Mouse (Mus musculus) kidney, embryonic 14.5 days (tissue): ENCODE measurements at regions not wholly inside any gene's neighbourhood (a gene's known extent, or its start where the extent isn't known, plus 50 kb on each side); places are given as distances from the start of the nearest gene placed in this dataset.

Source experiments
- ATAC-seq: fragments of 200-750 bp; cut with Nextera tagmentation; 2 replicates; pipeline ENCODE4 v1.8.0; 2017; ENCODE audit warnings: moderate number of reproducible peaks, mild to moderate bottlenecking, moderate TSS enrichment, moderate library complexity; ENCODE audit not compliant: low FRiP score, low TSS enrichment
- H3K27ac ChIP-seq: fragments of 300-500 bp; sonication (generic); 2 replicates; pipeline ENCODE4 v1.5.1; 2014; ENCODE audit warnings: low read depth, mild to moderate bottlenecking, low read length, moderate library complexity, mixed read lengths
- H3K27me3 ChIP-seq: fragments of 300-500 bp; sonication (generic); 2 replicates; pipeline ENCODE4 v1.6.1; 2014; ENCODE audit warnings: mild to moderate bottlenecking, low read length; ENCODE audit not compliant: control insufficient read depth, insufficient read depth
- H3K36me3 ChIP-seq: fragments of 300-500 bp; sonication (generic); 2 replicates; pipeline ENCODE4 v1.6.1; 2014; ENCODE audit warnings: low read length, mixed read lengths; ENCODE audit not compliant: control insufficient read depth, insufficient read depth
- H3K4me1 ChIP-seq: fragments of 300-500 bp; sonication (generic); 2 replicates; pipeline ENCODE4 v1.6.1; 2014; ENCODE audit warnings: low read length, mixed read lengths; ENCODE audit not compliant: control insufficient read depth, insufficient read depth
- H3K4me2 ChIP-seq: fragments of 300-500 bp; sonication (generic); replicated peaks from 2 replicates; pipeline ENCODE4 v1.6.1; 2014; ENCODE audit warnings: low read depth, mild to moderate bottlenecking, low read length
- H3K4me3 ChIP-seq: fragments of 300-500 bp; sonication (generic); 2 replicates; pipeline ENCODE4 v1.5.1; 2014; ENCODE audit warnings: mild to moderate bottlenecking, low read length
- H3K9ac ChIP-seq: fragments of 300-500 bp; sonication (generic); 2 replicates; pipeline ENCODE4 v1.6.1; 2014; ENCODE audit warnings: low read depth, mild to moderate bottlenecking, low read length, moderate library complexity
- H3K9me3 ChIP-seq: fragments of 300-500 bp; sonication (generic); 2 replicates; pipeline ENCODE4 v1.6.1; 2016; ENCODE audit warnings: low read length; ENCODE audit not compliant: control insufficient read depth
- WGBS: fragments of 180-500 bp; shearing (Covaris S2); extraction: QIAGEN DNeasy Blood & Tissue Kit; methylation state at CpG from one replicate; pipeline ENCODE4 v1.1.7; 2014; 5-methylcytosine and 5-hydroxymethylcytosine counted together

DNA sequence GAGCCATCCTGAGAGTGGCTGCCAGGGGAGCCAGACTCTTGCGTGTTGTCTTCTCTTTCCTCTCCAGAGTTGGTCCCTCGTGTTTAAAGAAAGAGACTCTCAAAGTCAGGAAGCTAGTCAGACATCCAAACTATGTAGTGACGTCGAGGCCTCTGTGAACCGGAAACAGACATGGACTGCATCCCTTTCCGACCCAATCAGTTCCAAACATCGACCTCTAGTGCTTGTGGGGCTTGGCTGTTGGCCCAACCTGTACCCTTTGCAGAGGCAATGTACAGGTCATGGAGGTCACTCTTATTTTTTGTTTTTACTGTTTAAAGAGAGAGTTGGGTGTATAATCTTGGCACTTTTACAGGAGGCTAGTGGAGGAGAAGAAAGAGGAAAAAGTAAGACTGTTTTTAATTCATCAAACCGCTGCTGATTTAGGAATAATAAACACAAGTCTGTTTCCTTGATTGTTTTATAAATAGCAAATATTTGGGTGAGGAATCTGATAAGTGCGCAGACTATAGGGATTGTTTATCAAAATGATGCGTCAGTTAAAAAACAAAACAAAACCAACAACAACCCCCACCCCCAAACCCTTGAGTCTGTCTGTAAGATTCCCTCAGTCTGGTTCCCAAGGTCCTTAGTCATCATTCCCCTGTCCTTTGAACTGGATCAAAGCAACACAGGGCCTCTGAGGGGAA, 205.2 kb upstream of the Prep start:
- no peaks in the 10 kb centered on the region for H3K36me3 ChIP-seq
- ATAC-seq, result peak; percentile 50; the same call in 1 of the 2 replicates
- H3K4me2 ChIP-seq, result no peak overlapping the region
- H3K9me3 ChIP-seq, result no peaks in the 10 kb centered on the region
- WGBS, result 54% methylated on average over 10 of the region's 10 CpGs
- no peak overlapping the region for H3K4me3 ChIP-seq
- H3K27ac ChIP-seq, result no peak overlapping the region; the same call in 1 of the 2 replicates
- no peak overlapping the region for H3K9ac ChIP-seq
- H3K27me3 ChIP-seq, result no peaks in the 10 kb centered on the region
- H3K4me1 ChIP-seq, result peaks cover 5% of the 10 kb centered on the region; the same call in 1 of the 2 replicates

DNA sequence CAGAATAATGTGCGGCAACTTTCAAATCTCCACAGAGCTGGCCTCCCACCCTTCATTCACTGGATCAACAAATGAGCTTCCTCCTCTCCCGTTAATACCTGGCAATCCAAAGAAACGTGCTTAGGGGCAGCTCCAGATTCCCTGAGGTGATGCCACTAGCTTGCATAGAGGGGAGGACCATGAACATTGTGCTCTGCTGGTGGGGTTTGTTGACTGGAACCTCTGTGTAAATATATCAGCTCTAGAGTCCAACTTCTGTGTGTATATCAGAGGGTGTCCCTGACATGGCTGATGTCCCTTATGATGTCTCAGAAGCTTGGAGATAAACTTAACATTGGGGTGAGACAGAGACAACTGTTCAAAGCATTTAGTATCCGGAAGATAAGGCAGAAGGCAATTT, 209.6 kb upstream of the Prep start:
- H3K9me3 ChIP-seq, result no peaks in the 10 kb centered on the region
- 86% methylated on average over 4 of the region's 4 CpGs for WGBS
- no peak for ATAC-seq
- H3K4me1 ChIP-seq, result peaks cover 5% of the 10 kb centered on the region; the same call in 1 of the 2 replicates
- no peak overlapping the region for H3K4me3 ChIP-seq
- H3K27me3 ChIP-seq, result no peaks in the 10 kb centered on the region
- H3K9ac ChIP-seq, result no peak overlapping the region
- no peak overlapping the region for H3K27ac ChIP-seq
- H3K4me2 ChIP-seq, result no peak overlapping the region
- H3K36me3 ChIP-seq, result no peaks in the 10 kb centered on the region

DNA sequence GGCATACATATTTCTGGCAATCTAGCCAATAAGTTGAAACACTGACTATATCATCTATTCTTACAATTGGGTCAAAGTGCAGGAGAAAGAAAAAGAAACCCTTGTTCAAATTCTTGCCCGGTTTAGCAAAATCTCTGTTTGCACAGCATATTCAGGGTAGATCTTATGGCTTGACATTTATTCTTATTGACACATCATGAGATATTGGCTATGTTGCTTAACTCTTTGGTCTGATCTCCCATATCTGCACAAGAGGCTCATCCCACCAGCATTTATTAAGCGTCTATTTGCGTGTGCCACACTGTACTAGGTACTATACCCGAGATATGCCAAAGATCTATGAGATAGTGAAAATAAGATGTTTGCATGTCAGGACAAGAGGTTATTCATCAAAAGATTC, 212.9 kb upstream of the Prep start:
- H3K27ac ChIP-seq, result no peak overlapping the region
- no peak overlapping the region for H3K4me2 ChIP-seq
- H3K27me3 ChIP-seq, result no peaks in the 10 kb centered on the region
- no peaks in the 10 kb centered on the region for H3K4me1 ChIP-seq
- ATAC-seq, result no peak
- no peak overlapping the region for H3K4me3 ChIP-seq
- no peak overlapping the region for H3K9ac ChIP-seq
- H3K36me3 ChIP-seq, result no peaks in the 10 kb centered on the region
- 93% methylated on average over 4 of the region's 4 CpGs for WGBS
- no peaks in the 10 kb centered on the region for H3K9me3 ChIP-seq

DNA sequence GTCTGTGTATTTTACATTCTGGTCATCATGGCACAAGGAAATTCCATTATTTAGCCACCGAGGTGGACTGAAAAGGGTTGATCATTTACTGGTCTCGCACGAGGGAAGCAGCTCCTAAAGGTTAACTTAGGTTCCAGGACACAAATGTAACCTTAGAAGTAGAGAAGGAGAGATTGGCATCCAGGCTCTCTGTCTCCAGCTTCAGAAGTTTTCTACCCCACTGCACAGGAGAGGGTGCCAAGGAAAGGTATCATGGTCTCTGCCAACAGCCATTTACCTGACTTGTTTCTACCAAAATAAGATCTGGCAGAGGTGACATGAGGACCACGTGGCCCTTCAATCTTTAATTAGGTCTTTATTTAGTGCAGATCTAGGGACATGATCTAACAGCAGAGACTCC, 218.0 kb upstream of the Prep start:
- 66% methylated on average over 4 of the region's 4 CpGs for WGBS
- Histone ChIP-seq H3K27me3 (no peaks in the 10 kb centered on the region), H3K27ac (no peak overlapping the region), H3K9ac (no peak overlapping the region), H3K4me3 (no peak overlapping the region), H3K4me2 (no peak overlapping the region), H3K9me3 (no peaks in the 10 kb centered on the region), H3K4me1 (no peaks in the 10 kb centered on the region), H3K36me3 (no peaks in the 10 kb centered on the region)
- no peak for ATAC-seq

DNA sequence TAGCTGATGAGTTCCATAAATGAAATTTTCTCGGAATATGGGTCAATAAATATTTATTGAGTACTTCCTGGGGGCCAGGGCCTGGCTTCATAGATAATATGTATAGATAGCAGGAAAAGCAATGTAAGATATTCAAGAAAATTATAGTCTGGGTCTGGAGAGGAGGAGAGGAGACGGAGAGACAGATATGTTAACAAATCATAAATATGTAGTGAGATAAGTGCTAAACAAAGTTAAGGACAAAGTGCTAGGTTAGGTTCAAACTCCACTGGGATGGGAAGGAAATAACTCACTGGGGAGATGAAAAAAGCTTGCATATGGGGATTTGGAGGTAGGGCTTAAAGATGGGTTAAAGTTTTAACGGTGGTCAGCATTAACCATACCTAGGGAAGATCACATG, 220.2 kb upstream of the Prep start:
- Histone ChIP-seq H3K4me2 (no peak overlapping the region), H3K4me3 (no peak overlapping the region), H3K27ac (no peak overlapping the region), H3K9me3 (no peaks in the 10 kb centered on the region), H3K4me1 (no peaks in the 10 kb centered on the region), H3K36me3 (no peaks in the 10 kb centered on the region), H3K27me3 (no peaks in the 10 kb centered on the region), H3K9ac (no peak overlapping the region)
- no peak for ATAC-seq
- 85% methylated on average over 3 of the region's 3 CpGs for WGBS

DNA sequence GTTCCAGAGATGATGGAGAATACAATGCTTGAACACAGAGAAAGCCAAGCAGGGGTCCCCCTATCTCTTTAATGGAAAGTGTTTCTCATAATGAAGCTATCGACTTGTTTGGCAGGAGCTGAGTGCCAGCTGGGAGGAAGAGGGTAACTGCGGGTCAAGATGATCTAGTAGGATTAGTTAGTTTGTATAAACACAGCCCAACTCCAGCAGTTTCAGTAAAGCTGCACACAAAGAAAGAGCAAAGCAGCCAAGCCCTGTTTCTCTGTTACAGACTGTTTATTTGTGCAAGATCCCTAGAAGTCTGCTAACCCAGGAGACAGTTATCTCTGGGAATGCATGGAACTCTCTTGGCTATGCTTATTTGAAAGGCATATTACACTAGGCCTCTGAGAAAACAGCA, 220.9 kb upstream of the Prep start:
- H3K27me3 ChIP-seq, result no peaks in the 10 kb centered on the region
- no peaks in the 10 kb centered on the region for H3K36me3 ChIP-seq
- H3K9ac ChIP-seq, result no peak overlapping the region
- no peaks in the 10 kb centered on the region for H3K9me3 ChIP-seq
- no peaks in the 10 kb centered on the region for H3K4me1 ChIP-seq
- H3K4me3 ChIP-seq, result no peak overlapping the region
- WGBS, result 34% methylated on average over 2 of the region's 2 CpGs
- H3K4me2 ChIP-seq, result no peak overlapping the region
- no peak for ATAC-seq
- no peak overlapping the region for H3K27ac ChIP-seq

DNA sequence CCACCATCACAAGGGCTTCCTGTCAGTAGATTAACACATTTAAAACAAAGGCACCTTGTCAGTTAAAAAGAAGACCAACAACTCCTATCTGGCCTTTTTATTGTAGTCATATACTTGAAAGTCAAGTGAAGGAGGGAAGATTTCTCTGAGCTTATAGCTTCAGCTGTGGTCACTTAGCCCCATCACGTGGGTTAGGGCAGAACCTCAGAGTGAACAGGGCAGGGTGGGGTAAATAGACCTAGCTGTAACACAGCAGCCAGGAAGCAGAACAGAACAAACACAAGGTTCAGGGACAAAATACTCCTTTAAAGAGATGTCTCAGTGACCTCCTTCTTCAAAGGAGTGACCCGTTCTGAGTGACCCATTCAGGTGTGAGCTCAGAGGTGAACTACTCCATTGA, 226.6 kb upstream of the Prep start:
- Histone ChIP-seq H3K4me2 (no peak overlapping the region), H3K9me3 (no peaks in the 10 kb centered on the region), H3K27ac (no peak overlapping the region), H3K4me3 (no peak overlapping the region), H3K9ac (no peak overlapping the region), H3K36me3 (no peaks in the 10 kb centered on the region), H3K4me1 (no peaks in the 10 kb centered on the region), H3K27me3 (no peaks in the 10 kb centered on the region)
- ATAC-seq, result no peak
- 55% methylated on average over 2 of the region's 2 CpGs for WGBS

DNA sequence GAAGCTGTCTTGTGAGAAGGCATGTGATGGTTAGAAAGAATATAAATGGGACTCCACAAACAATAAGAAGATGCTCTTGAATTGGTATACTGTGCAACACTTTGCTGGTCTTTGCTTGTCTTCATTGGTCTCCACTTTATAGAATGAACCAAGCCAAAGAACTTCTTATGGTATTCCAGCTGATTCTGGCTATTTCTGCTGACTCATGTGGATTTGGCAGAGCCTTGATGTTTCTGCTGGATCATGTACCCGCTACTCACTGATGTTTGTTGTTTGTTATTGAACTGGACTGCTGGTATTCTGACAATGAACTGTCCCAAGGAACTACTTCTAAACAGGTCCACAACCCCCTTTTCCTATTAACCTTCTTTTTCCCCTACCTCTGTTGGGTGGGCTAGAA, 234.5 kb upstream of the Prep start:
- WGBS, result 90% methylated on average over 1 of the region's 1 CpGs
- no peak for ATAC-seq
- Histone ChIP-seq H3K27me3 (no peaks in the 10 kb centered on the region), H3K27ac (no peak overlapping the region), H3K36me3 (no peaks in the 10 kb centered on the region), H3K4me2 (no peak overlapping the region), H3K9ac (no peak overlapping the region), H3K4me1 (no peaks in the 10 kb centered on the region), H3K4me3 (no peak overlapping the region), H3K9me3 (no peaks in the 10 kb centered on the region)

DNA sequence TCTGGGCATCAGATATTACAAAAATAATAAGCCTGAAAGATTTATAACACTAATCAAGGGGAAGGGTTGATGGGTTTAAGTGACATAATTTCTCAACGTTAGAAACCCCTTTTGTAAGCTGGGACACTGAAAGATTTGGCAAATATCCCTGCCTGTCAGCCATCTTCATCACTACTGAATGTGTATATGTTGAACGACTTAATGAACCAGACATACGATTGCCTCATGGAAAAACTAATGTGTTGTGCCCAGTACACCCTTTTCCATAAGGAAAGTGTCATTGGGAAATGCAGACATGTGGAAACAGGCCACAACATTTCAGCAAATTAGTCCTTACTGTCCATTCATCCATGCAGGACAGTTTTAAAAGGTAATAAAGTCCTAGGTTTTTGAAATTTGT, 240.7 kb upstream of the Prep start:
- H3K4me3 ChIP-seq, result no peak overlapping the region
- no peak overlapping the region for H3K9ac ChIP-seq
- ATAC-seq, result no peak
- no peaks in the 10 kb centered on the region for H3K4me1 ChIP-seq
- H3K9me3 ChIP-seq, result no peaks in the 10 kb centered on the region
- 79% methylated on average over 3 of the region's 3 CpGs for WGBS
- H3K4me2 ChIP-seq, result no peak overlapping the region
- no peak overlapping the region for H3K27ac ChIP-seq
- no peaks in the 10 kb centered on the region for H3K36me3 ChIP-seq
- H3K27me3 ChIP-seq, result no peaks in the 10 kb centered on the region
